Mouse (Mus musculus): ENCODE measurements at regions not wholly inside any gene's neighbourhood (a gene's known extent, or its start where the extent isn't known, plus 50 kb on each side); places are given as distances from the start of the nearest gene placed in this dataset.

DNA sequence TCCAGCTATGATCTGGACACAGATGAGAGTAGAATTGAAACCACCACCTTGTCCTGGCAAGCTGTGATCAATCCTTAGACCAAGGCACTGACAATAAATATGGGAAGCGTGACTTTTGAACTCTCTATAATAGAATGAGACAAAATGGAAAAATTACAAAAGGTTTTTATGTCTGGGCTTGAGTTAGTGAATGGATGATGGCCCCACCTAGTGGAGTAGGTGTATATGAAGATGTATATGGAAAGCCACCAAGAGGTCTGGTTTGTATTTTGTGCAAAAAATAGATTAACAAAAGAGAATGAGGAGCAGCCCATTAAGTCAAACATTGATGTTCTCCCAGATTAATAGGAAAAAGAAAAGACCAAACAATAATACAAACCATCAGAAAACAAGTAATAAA is 172.5 kb downstream of the Tacr3 start:
- in situ Hi-C loops (cut with MboI, MseI): no loop called here

- in situ Hi-C loops (cut with MboI, MseI): no loop called here
These were observed 187.0 kb downstream of the Tacr3 start for GRCm38 (mm10) chr3:135015784-135016183.

- in situ Hi-C loops (cut with MboI, MseI): no loop called here
These were observed 188.0 kb upstream of the Cenpe start for GRCm38 (mm10) chr3:135024366-135024765.

DNA sequence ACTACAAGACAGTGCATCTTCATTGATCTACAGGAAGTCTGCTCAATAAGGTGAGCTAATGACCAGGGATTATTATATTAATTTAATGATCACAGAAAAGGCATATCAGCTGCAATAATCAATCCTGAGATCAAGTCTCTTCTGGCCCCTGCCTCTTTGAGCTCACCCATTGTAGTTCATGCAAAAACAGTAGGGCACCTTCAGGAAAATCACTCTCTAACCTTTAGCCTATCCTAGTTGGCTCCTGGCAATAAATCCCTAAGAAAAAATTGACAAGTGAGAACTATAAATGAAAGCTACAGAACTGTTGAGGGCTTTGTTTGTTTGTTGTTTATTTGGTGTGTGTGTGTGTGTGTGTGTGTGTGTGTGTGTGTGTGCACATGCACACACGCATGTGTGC is 187.5 kb upstream of the Cenpe start:
- in situ Hi-C loops (cut with MboI, MseI): no loop called here

GRCm38 (mm10) chr3:135032483-135032882 is 179.9 kb upstream of the Cenpe start:
- in situ Hi-C loops (cut with MboI, MseI): no loop called here

DNA sequence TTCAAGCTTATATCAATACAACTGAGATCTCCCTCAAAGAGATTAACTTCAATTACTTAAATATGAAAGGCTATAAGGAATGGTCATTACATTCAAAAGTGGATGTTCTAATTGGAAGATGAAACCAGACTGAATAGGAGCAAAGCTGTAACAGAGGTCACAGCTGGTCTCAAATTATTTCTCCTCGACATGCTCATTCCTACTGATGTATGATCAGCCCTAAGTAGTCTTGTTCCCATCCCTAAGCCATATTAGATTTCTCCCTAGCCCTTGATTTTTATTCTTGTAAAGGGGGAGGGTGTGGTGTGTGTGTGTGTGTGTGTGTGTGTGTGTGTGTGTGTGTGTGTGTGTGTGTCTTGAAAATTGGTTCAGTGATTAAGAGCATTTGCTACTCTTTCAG is 175.0 kb upstream of the Cenpe start:
- in situ Hi-C loops (cut with MboI, MseI): no loop called here

- in situ Hi-C loops (cut with MboI, MseI): loop anchor here (10.0 kb wide), 1 partner anchor 1577 kb away; no protein-coding TSS in a partner anchor
These were observed 170.1 kb upstream of the Cenpe start for GRCm38 (mm10) chr3:135042195-135042594.

- in situ Hi-C loops (cut with MboI, MseI): loop anchor here (10.0 kb wide), 1 partner anchor 1581 kb away; no protein-coding TSS in a partner anchor
These were observed 166.5 kb upstream of the Cenpe start for GRCm38 (mm10) chr3:135045769-135046277.

GRCm38 (mm10) chr3:135091487-135091886 is 120.8 kb upstream of the Cenpe start:
- in situ Hi-C loops (cut with MboI, MseI): no loop called here

DNA sequence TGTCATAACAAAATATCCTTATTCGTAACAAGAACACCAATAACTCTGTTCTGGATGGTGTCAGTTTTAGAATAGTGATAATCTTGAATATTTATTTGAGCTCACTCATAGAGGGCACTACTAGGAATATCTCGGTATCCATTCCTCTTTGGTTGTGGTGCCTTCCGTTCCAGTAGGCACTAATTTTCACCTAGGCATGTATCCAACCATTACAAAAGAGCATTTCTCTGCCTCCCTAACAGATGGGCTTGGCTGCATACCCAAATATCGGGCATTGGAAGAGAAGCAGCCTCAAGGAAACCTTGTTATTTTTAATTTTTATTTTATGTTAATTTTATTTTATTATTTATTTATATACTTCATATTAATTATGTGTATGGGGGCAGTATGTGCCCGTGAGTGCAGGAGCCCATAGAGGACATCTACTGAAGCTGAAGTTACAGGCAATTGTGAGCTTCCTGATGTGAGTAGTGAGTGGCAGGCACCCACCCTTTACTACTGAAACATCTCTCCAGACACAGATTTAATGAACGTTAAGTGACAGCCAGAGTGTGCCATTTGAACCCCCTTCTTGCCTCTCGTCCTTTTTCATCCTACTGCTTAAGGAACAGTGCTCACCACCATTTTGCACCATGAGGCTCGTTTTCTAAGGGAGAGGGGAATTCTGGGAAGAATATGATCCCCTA is 111.3 kb upstream of the Cenpe start:
- in situ Hi-C loops (cut with MboI, MseI): no loop called here
